Mouse (Mus musculus) layer of hippocampus, adult 2 months (tissue): ENCODE measurements around the gene Ahnak. TPM values are rescaled to one million over a fixed set of nuclear protein-coding genes. Genes with fewer than 3 reads are reported as not detected.
"Not testable (repeated sequence)": the region's sequence is repeated elsewhere in the genome, so short reads cannot be mapped to it uniquely, and the experiment has no call there.

Experiments used
- DNase-seq, 2 experiments: peaks; one replicate each; pipeline ENCODE4 v3.0.0; 2022; ENCODE audit warnings: low spot score in 2 of 2
- H3K27ac ChIP-seq: fragments of 200-600 bp; 2 replicates; pipeline ENCODE4 v1.8.1; 2022
- H3K4me3 ChIP-seq: fragments of 200-600 bp; 2 replicates; pipeline ENCODE4 v1.8.1; 2022; ENCODE audit warnings: mild to moderate bottlenecking
- CTCF ChIP-seq: fragments of 200-600 bp; conservative IDR thresholded peaks from 2 replicates; pipeline ENCODE4 v1.8.1; 2022; ENCODE audit warnings: antibody characterized with exemption, mild to moderate bottlenecking, moderate library complexity
- total RNA-seq, 2 experiments: library from RNA; stranded (reverse); gene quantifications; 2 replicates each; pipeline ENCODE4 v1.2.3; 2021

Gene Ahnak
- total RNA-seq, 2 experiments from 2014 or later, result 19.4 to 21.9 TPM

DNA sequence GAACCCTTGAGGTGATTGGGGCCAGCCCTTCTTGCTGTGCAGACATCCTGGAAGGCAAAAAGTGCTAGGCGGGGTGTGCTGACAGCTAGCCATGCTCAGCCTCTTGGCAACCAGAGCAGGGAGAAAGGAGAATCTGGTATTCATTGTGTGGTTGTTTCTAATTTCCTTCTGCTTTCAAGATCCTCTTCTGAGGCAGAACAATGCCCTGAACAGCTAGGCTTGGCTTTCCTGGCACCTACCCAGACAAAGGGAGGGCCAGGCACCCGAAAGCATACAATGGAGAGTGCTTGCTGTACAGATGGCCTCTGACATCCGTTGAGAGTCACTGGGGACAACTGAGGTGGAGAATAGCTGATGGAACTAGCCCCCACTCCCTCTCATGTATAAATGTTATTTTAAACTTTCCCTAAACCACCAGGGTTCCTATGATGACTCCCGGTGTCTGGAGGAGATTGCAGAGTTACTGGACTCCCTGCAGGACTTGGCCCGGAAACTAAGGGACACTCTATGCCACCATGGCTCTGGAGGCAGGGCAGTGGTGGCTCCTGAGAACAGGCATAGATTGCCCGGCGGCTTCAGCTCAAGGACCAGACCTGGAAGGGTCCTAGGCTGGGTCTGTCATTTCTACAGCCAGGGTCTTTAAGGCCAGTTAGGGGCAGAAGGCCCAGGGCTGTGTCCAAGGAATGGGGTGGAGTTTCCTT lies 82.5 kb downstream of the Ahnak start:
- H3K4me3 ChIP-seq, result no peak overlapping the region
- peak in 1 of 2 experiments; percentile 29 for DNase-seq
- H3K27ac ChIP-seq, result peak overlapping the region; percentile 21; the same call in 1 of the 2 replicates
- no peak for TF ChIP-seq CTCF

DNA sequence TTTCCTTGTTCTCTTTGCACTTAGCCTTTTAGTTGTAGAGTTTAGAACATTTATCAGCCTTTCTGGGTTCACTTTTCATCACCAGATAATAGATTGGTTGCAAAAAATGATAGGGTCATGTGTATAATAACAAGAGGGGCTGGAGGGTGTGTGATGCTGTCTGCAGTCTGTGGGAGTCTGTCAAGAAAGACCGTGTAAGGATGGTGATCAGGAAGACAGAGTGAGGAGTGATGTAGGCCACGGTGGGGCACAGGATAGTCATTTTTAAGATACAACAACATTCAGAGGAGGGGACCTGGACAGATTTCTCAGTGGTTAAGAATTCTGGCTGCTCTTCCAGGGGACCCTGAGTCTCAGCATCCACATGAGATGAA lies 83.1 kb downstream of the Ahnak start:
- Histone ChIP-seq H3K27ac (peak overlapping the region; percentile 23; the same call in 1 of the 2 replicates), H3K4me3 (no peak overlapping the region)
- no peak for DNase-seq
- TF ChIP-seq CTCF, result no peak

DNA sequence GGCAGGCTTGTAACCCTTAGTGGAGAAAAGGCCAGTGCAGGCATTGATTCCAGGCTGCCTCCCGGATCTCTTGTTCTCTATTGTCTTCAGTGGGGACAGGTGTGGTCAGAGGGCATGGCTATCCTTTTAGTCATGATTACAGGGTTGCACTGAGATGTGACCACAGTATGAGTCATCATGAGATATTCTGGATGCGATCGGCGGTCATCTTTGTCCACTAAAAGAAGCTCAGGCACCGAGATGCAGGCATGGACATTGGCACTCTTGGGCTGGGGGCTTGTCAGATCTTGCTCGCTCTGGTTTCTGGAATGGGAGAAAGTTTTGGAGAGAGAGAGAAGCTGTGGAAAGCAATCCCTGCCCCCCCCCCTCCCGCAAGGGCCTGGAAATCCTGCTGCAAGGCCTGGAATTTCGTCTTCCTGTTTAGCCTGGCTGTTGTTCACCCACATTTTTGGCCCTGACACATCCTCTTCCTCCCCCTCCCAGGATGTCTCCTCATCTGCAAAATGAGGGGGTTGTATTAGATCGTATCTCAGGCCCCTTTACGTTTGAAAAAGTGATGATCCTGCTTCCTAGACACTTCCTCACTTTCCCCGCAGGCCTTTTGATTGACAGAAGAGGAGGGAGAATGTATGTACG lies 84.8 kb downstream of the Ahnak start:
- H3K4me3 ChIP-seq, result no peak overlapping the region
- no peak for DNase-seq
- 0 out of 2 replicates have a peak overlapping the region, but pooled peaks have one; percentile 2 for H3K27ac ChIP-seq
- no peak for TF ChIP-seq CTCF

DNA sequence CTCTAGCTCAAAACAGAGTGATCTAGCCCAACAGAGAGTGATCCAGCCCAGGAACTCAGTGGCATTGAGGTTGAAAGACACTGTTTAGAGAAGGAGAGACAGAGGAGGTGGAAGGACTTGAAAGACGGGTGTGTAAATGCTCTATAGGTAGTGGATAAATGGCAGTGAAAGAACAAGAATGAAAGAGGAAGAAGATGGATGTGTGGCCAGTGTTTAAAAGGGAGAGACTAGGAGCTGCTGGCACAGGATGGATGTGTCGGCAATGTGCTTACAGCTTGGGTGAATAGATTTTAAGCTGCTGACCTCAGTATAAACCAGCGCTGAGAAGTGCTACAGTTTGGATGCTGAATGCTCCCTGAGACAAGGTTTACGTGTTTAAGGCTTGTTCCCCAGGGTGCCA lies 85.3 kb downstream of the Ahnak start:
- no peak for DNase-seq
- H3K4me3 ChIP-seq, result no peak overlapping the region
- TF ChIP-seq CTCF, result no peak
- H3K27ac ChIP-seq, result no peak overlapping the region

- no peak for TF ChIP-seq CTCF
- H3K27ac ChIP-seq, result peak overlapping the region; percentile 20; the same call in 1 of the 2 replicates
- H3K4me3 ChIP-seq, result no peak overlapping the region
- no peak for DNase-seq
Observed at GRCm38 (mm10) chr19:9075558-9075957, 86.5 kb downstream of the Ahnak start.

DNA sequence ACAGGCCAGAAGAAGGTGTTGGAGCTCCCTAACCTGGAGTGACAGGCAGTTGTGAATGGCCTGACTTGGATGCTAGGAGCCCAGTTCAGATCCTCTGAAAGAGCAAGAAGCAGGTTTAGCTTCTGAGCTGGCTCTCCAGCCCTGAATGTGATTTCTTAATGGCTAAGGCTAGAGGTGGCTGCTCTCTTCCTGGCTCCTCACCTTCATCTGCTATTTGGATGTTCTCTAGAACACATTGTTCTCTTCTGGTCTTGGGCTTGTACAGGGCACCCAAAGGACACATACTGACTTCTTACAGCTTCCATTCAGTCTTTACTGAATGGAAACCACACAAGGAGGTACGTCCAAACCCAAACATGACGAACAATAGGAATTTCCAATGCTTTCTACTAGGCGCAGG lies 87.0 kb downstream of the Ahnak start:
- Histone ChIP-seq H3K4me3 (no peak overlapping the region), H3K27ac (peak overlapping the region; percentile 20; the same call in 1 of the 2 replicates)
- no peak for TF ChIP-seq CTCF

DNA sequence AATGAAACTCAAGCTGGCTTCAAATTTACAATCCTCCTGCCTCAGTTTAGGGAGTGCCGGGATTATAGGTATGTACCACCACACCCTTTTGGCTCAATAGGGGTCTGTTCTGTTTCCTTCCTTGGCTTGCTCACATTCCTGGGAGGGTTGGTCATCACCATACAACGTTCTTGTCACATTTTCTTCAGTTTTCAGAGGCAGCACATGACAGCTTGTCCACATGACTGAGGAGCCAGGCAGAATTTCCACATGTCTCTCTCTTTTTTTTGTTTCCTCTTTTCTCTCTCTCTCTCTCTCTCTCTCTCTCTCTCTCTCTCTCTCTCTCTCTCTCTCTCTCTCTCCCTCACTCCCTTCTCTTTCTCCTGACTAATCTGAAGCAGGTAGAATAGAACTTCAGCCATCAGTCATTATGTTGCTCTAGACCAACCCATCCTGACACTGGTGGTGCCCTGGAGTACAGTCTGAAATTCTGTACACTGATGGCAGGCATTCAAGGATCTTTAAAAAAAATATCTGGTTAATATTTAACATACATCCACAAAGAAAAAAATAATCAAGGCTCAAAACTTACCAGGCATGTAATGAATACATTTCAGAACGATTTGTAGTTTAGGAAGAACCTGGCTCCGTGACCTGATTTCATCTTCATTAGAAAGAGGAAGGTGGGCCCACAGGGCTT lies 88.0 kb downstream of the Ahnak start:
- DNase-seq, result no peak
- peak overlapping the region; percentile 14; the same call in 1 of the 2 replicates for H3K27ac ChIP-seq
- H3K4me3 ChIP-seq, result no peak overlapping the region
- no peak for TF ChIP-seq CTCF

More for the DNA sequence above, 87.0 kb downstream of the Ahnak start:
- DNase-seq, result no peak

GRCm38 (mm10) chr19:9079916-9080315 lies 90.8 kb downstream of the Ahnak start:
- no peak overlapping the region for H3K27ac ChIP-seq
- H3K4me3 ChIP-seq, result no peak overlapping the region
- DNase-seq, result no peak
- no peak for TF ChIP-seq CTCF

- no peak for DNase-seq
- TF ChIP-seq CTCF, result no peak
- H3K27ac ChIP-seq, result no peak overlapping the region; the same call in 1 of the 2 replicates
- no peak overlapping the region for H3K4me3 ChIP-seq
Observed at GRCm38 (mm10) chr19:9081311-9082190, 92.5 kb downstream of the Ahnak start.

- TF ChIP-seq CTCF, result peak; percentile 98
- Histone ChIP-seq H3K4me3 (peak overlapping the region; percentile 13; the same call in 1 of the 2 replicates), H3K27ac (no peak overlapping the region; the same call in 1 of the 2 replicates)
- DNase-seq, result peak; percentile 52 to 76
Observed at GRCm38 (mm10) chr19:9082191-9083009, 93.3 kb downstream of the Ahnak start.

GRCm38 (mm10) chr19:9083010-9083355 lies 93.9 kb downstream of the Ahnak start:
- no peak overlapping the region for H3K27ac ChIP-seq
- no peak for DNase-seq
- no peak overlapping the region for H3K4me3 ChIP-seq
- no peak for TF ChIP-seq CTCF

GRCm38 (mm10) chr19:9083892-9084291 lies 94.8 kb downstream of the Ahnak start:
- not testable (repeated sequence) for H3K27ac ChIP-seq

More at GRCm38 (mm10) chr19:9083892-9084291, 94.8 kb downstream of the Ahnak start:
- not testable (repeated sequence) for DNase-seq, H3K4me3 ChIP-seq
